Comparison of ENCODE assay signal across 13 mouse cellular contexts in genomic region chr11:76332240-76332639, GRCm38 (mm10).
DNase-seq lines count a peak whose midpoint lies in the region; ATAC-seq and TF ChIP-seq lines count a peak whose summit lies in the region.
"Had no signal": no experiment of that assay in that cellular context is flagged by ENCODE, and none has a peak within 500 bp of the region (broad histone marks: within the 10 kb centered on the region; RNA-seq: fewer than 3 reads in every experiment).

No protein-coding gene starts in this region.

- 0 out of 2 replicates have a peak, but pooled peaks cover 5% of the 10 kb centered on the region for H3K36me3 ChIP-seq in heart, embryonic 13.5 days
- no peaks in the 10 kb centered on the region for H3K36me3 ChIP-seq in heart, adult 2 months (ENCODE audit: control insufficient read depth, insufficient read depth, low read length)
- H3K36me3 ChIP-seq in lung, postnatal 0 days (ENCODE audit: insufficient read depth, low read length), result no peaks in the 10 kb centered on the region
- H3K36me3 ChIP-seq in kidney, postnatal 0 days (ENCODE audit: insufficient read depth, low read length), result no peaks in the 10 kb centered on the region
- no peaks in the 10 kb centered on the region for H3K36me3 ChIP-seq in stomach, embryonic 15.5 days
- H3K36me3 ChIP-seq: liver, embryonic 15.5 days had no signal

- no peak for TF ChIP-seq POLR2A in heart, adult 2 months (IDR thresholded peaks at IDR 0.05; ENCODE audit: insufficient read depth, low read depth, low read length)
- TF ChIP-seq POLR2A in lung, adult 2 months (IDR thresholded peaks at IDR 0.05; ENCODE audit: borderline replicate concordance, extremely low read depth, low read depth, low read length), result no peak

- peak overlapping the region; percentile 34; the same call in 1 of the 2 replicates for H3K27ac ChIP-seq in heart, embryonic 13.5 days (replicated peaks)
- no peak overlapping the region for H3K27ac ChIP-seq in heart, adult 2 months
- H3K27ac ChIP-seq in lung, postnatal 0 days (ENCODE audit: low read length), result no peak overlapping the region
- H3K27ac ChIP-seq in kidney, postnatal 0 days, result peak overlapping the region; percentile 56
- H3K27ac ChIP-seq in stomach, embryonic 15.5 days, result peak overlapping the region; percentile 75
- H3K27ac ChIP-seq: liver, embryonic 15.5 days had no signal

- TF ChIP-seq CTCF in heart, adult 2 months (IDR thresholded peaks at IDR 0.05), result no peak
- TF ChIP-seq CTCF in lung, postnatal 0 days (IDR thresholded peaks at IDR 0.05), result no peak
- no peak for TF ChIP-seq CTCF in lung, adult 2 months (IDR thresholded peaks at IDR 0.05; ENCODE audit: insufficient read depth, low read length)
- no peak for TF ChIP-seq CTCF in kidney, postnatal 0 days (IDR thresholded peaks at IDR 0.05; ENCODE audit: low read depth)

- intact Hi-C loops in heart, adult 2 months (cut with DNase I), result no loop called here

- peaks cover 42% of the 10 kb centered on the region for H3K4me1 ChIP-seq in heart, embryonic 13.5 days
- H3K4me1 ChIP-seq in heart, adult 2 months (ENCODE audit: control insufficient read depth, insufficient read depth, low read length), result peaks cover 13% of the 10 kb centered on the region
- 0 out of 2 replicates have a peak, but pooled peaks cover 6% of the 10 kb centered on the region for H3K4me1 ChIP-seq in lung, postnatal 0 days (ENCODE audit: insufficient read depth, low read depth, low read length)
- H3K4me1 ChIP-seq in lung, adult 2 months (ENCODE audit: control insufficient read depth, insufficient read depth, low read length), result peaks cover 10% of the 10 kb centered on the region
- peaks cover 13% of the 10 kb centered on the region; the same call in 1 of the 2 replicates for H3K4me1 ChIP-seq in kidney, postnatal 0 days (replicated peaks; ENCODE audit: insufficient read depth, low read length)
- H3K4me1 ChIP-seq in stomach, embryonic 15.5 days, result peaks cover 38% of the 10 kb centered on the region
- H3K4me1 ChIP-seq: liver, embryonic 15.5 days had no signal

- H3K79me2 ChIP-seq in heart, adult 2 months (replicated peaks; ENCODE audit: control insufficient read depth, insufficient read depth, low read length), result no peaks in the 10 kb centered on the region

- H3K4me2 ChIP-seq in heart, embryonic 13.5 days, result no peak overlapping the region
- no peak overlapping the region for H3K4me2 ChIP-seq in lung, postnatal 0 days (replicated peaks; ENCODE audit: low read depth, low read length)
- H3K4me2 ChIP-seq in kidney, postnatal 0 days (ENCODE audit: low read length), result 0 out of 2 replicates have a peak overlapping the region, but pooled peaks have one; percentile 16
- 0 out of 2 replicates have a peak overlapping the region, but pooled peaks have one; percentile 5 for H3K4me2 ChIP-seq in stomach, embryonic 15.5 days
- H3K4me2 ChIP-seq: liver, embryonic 15.5 days had no signal

- no peak overlapping the region for H3K4me3 ChIP-seq in heart, embryonic 13.5 days
- no peak overlapping the region for H3K4me3 ChIP-seq in heart, adult 2 months
- no peak overlapping the region for H3K4me3 ChIP-seq in lung, postnatal 0 days (ENCODE audit: low read depth, low read length)
- no peak overlapping the region for H3K4me3 ChIP-seq in lung, adult 2 months (replicated peaks; ENCODE audit: extremely low read depth, low read depth, low read length)
- no peak overlapping the region for H3K4me3 ChIP-seq in kidney, postnatal 0 days (replicated peaks; ENCODE audit: low read depth, low read length)
- H3K4me3 ChIP-seq in stomach, embryonic 15.5 days (replicated peaks), result no peak overlapping the region
- H3K4me3 ChIP-seq: liver, embryonic 15.5 days had no signal

- no peak for DNase-seq in heart, adult 2 months
- peak; percentile 44 for DNase-seq in lung, postnatal 0 days (ENCODE audit: low spot score)
- DNase-seq in lung, adult 2 months, result no peak
- peak; percentile 68 for DNase-seq in kidney, postnatal 0 days (ENCODE audit: low spot score)
- DNase-seq in embryo, embryonic 11 days, result no peak
- DNase-seq in ovary, postnatal 14 days (ENCODE audit: low spot score), result no peak
- DNase-seq: cerebellum, adult 8-10 months; heart, postnatal 10 days; thymus, adult 18-20 months had no signal

- H3K9me3 ChIP-seq in heart, embryonic 13.5 days, result no peaks in the 10 kb centered on the region
- H3K9me3 ChIP-seq in lung, postnatal 0 days (ENCODE audit: low read length), result no peaks in the 10 kb centered on the region
- no peaks in the 10 kb centered on the region for H3K9me3 ChIP-seq in kidney, postnatal 0 days (replicated peaks; ENCODE audit: low read length)
- no peaks in the 10 kb centered on the region for H3K9me3 ChIP-seq in stomach, embryonic 15.5 days
- H3K9me3 ChIP-seq: liver, embryonic 15.5 days had no signal

- 57% methylated on average over 5 of the region's 5 CpGs for WGBS in heart, embryonic 13.5 days
- 47% methylated on average over 5 of the region's 5 CpGs for WGBS in heart, adult 2 months
- WGBS in lung, postnatal 0 days, result 27% methylated on average over 5 of the region's 5 CpGs
- 48% methylated on average over 5 of the region's 5 CpGs for WGBS in lung, adult 2 months
- 22% methylated on average over 5 of the region's 5 CpGs for WGBS in kidney, postnatal 0 days
- WGBS in stomach, embryonic 15.5 days, result 29% methylated on average over 5 of the region's 5 CpGs

- H3K27me3 ChIP-seq in heart, embryonic 13.5 days (replicated peaks), result no peaks in the 10 kb centered on the region
- no peaks in the 10 kb centered on the region for H3K27me3 ChIP-seq in heart, adult 2 months (ENCODE audit: control insufficient read depth, insufficient read depth, low read length)
- no peaks in the 10 kb centered on the region for H3K27me3 ChIP-seq in lung, postnatal 0 days (replicated peaks; ENCODE audit: insufficient read depth, low read length)
- H3K27me3 ChIP-seq in kidney, postnatal 0 days (ENCODE audit: insufficient read depth, low read length), result no peaks in the 10 kb centered on the region
- no peaks in the 10 kb centered on the region for H3K27me3 ChIP-seq in stomach, embryonic 15.5 days (replicated peaks)
- H3K27me3 ChIP-seq: liver, embryonic 15.5 days had no signal

- no peak for TF ChIP-seq EP300 in heart, adult 2 months (IDR thresholded peaks at IDR 0.05; ENCODE audit: insufficient read depth, low read depth, low read length)
- no peak for TF ChIP-seq EP300 in lung, postnatal 0 days (IDR thresholded peaks at IDR 0.05)

- ATAC-seq in heart, embryonic 13.5 days (ENCODE audit: extremely low read depth, insufficient number of reproducible peaks, low FRiP score, low TSS enrichment), result no peak
- 0 out of 2 replicates have a peak, but pooled peaks have one; percentile 5 for ATAC-seq in lung, postnatal 0 days
- ATAC-seq in kidney, postnatal 0 days (replicated peaks; ENCODE audit: low FRiP score, low read depth), result no peak
- no peak for ATAC-seq in stomach, embryonic 15.5 days (ENCODE audit: insufficient read depth, low FRiP score, low read depth)
- ATAC-seq: forebrain, embryonic 16.5 days had no signal

- no peak overlapping the region for H3K9ac ChIP-seq in heart, embryonic 13.5 days
- H3K9ac ChIP-seq in heart, adult 2 months (ENCODE audit: low read depth, low read length), result no peak overlapping the region
- no peak overlapping the region for H3K9ac ChIP-seq in lung, postnatal 0 days (replicated peaks; ENCODE audit: low read depth)
- no peak overlapping the region for H3K9ac ChIP-seq in kidney, postnatal 0 days (ENCODE audit: low read depth, low read length)
- no peak overlapping the region for H3K9ac ChIP-seq in stomach, embryonic 15.5 days
- H3K9ac ChIP-seq: liver, embryonic 15.5 days had no signal

Comparison
In these comparisons a context has a peak if more than half of its experiments do, and no peak if none do; other contexts are left out.
1. H3K27ac ChIP-seq: peak in heart, embryonic 13.5 days (single experiment), kidney, postnatal 0 days (single experiment) and stomach, embryonic 15.5 days (single experiment); none in heart, adult 2 months (single experiment) and lung, postnatal 0 days (single experiment).
2. DNase-seq: peak in lung, postnatal 0 days (single experiment) and kidney, postnatal 0 days (single experiment); none in heart, adult 2 months (0 of 2), lung, adult 2 months (single experiment), embryo, embryonic 11 days (single experiment) and ovary, postnatal 14 days (single experiment).
3. H3K4me2 ChIP-seq: peak in kidney, postnatal 0 days (single experiment) and stomach, embryonic 15.5 days (single experiment); none in heart, embryonic 13.5 days (single experiment) and lung, postnatal 0 days (single experiment).